Mouse (Mus musculus): ENCODE data around the gene Chrna9.

The Chrna9 gene

DNA sequence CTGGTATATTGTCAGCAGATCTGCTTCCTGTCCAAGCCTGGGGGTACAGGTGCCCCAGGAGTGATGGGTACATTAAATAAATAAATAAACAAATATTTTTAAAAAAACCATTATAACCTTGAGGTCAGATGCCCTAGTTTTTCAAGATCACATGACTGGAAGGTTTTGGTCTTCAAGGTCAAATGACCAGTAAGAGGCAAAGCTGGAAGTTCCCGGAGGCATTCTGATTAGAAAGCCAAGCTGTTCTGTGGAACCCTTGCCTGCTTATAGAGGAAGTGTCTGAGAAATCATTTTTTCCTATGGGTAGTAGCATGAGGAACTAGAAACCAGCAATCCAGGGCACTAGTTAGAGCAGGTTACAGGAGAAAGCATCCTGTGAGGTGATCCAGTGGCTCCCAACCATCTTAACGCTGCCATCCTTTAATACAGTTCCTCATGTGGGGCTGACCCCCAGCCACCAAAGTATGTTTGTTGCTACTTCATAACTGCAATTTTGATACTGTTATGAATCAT, 80.8 kb downstream of the Chrna9 start:
- DNase-seq = no peak

DNA sequence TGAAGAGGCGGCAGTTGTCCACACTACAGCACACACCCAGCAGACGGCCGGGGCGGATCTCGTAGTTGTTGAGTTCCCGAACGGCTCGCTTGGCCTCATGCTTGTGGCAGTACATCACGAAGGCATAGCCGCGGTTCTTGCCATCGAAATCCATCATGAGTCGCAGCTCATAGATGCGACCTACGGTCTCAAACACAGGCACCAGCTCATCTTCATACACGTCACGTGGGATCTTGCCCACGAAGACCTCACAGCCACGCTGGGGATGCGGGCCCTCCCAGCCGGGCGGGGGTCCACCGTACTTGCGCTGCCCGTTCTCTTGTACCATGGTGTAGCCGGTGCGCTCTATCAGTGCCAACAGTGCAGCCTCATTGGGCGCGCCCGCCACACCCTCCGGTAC, 92.1 kb downstream of the Chrna9 start:
- DNase-seq = no peak
